Mouse (Mus musculus) brown adipose tissue, adult 24 weeks (tissue): ENCODE measurements around the gene Ccdc102a. TPM values are rescaled to one million over a fixed set of nuclear protein-coding genes. Genes with fewer than 3 reads are reported as not detected.

ENCODE experiments used
- H3K27ac ChIP-seq: fragments of 200-500 bp; replicated peaks from 2 replicates; pipeline ENCODE4 v1.5.1; 2012; ENCODE audit warnings: low read depth, mild to moderate bottlenecking, low read length
- H3K4me1 ChIP-seq: fragments of 200-500 bp; 2 replicates; pipeline ENCODE4 v1.6.1; 2012; ENCODE audit warnings: low read length, mixed read lengths; ENCODE audit not compliant: control insufficient read depth, insufficient read depth, insufficient read length
- H3K4me3 ChIP-seq: fragments of 200-500 bp; 2 replicates; pipeline ENCODE4 v1.5.1; 2012; ENCODE audit warnings: low read depth, mild to moderate bottlenecking, low read length, moderate library complexity; ENCODE audit not compliant: insufficient read depth
- polyA plus RNA-seq: library from polyadenylated mRNA; stranded (reverse); fragments of >200 nt; gene quantifications from 2 replicates; pipeline ENCODE4 v1.2.4, GENCODE M21; 2012; ENCODE audit not compliant: missing spikeins, insufficient read depth, insufficient read length

The Ccdc102a gene
- 1.2 and 1.5 TPM in 2 replicates for polyA plus RNA-seq

DNA sequence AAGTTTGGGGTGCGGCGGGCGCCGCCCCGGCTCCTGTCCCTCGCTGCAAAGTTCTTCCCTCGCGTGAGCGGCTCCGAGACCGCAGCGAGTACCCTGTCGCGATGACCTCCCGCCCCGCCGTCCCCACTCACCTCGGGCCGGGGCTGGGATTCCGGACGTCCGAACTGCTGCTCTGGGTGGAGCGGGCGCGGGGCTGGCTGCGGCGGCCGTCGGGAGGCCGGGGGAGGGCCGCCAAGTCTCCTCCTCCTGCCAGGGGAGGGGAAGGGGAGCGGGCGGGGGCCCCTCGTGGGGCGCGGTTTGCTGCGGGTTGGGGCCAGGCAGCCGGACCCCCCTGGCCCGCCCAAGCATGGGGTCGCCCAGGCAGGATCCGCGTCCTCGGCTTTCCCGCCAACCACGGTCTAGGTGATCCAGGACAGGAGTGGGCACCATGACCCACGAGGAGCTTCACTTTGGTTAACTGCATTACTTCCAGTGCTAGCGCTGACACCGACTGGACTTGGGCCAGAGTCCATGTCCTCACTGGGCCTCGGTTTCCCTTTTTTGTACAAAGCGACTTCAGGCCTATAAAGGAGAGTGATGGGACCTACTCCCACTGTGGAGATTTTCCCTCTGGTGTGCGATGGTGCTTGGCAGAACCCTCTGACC, at the start of gene Ccdc102a:
Gene Ccdc102a (minus strand): TSS at position 248 of the 645 bp plus-strand sequence.
- H3K4me3 ChIP-seq = peak within 1 kb of the TSS; percentile 81
- peak within 1 kb of the TSS; percentile 81 for H3K27ac ChIP-seq
- H3K4me1 ChIP-seq = peaks cover 13% of the 10 kb centered on the region

GRCm38 (mm10) chr8:94967554-94967953, 49.7 kb upstream of the Ccdc102a start:
- Histone ChIP-seq H3K27ac (0 out of 2 replicates have a peak overlapping the region, but pooled peaks have one; percentile 5), H3K4me3 (no peak overlapping the region), H3K4me1 (peaks cover 9% of the 10 kb centered on the region; the same call in 1 of the 2 replicates)

- H3K4me3 ChIP-seq = no peak overlapping the region
- peaks cover 9% of the 10 kb centered on the region; the same call in 1 of the 2 replicates for H3K4me1 ChIP-seq
- H3K27ac ChIP-seq = 0 out of 2 replicates have a peak overlapping the region, but pooled peaks have one; percentile 5
Observed at GRCm38 (mm10) chr8:94967071-94967470, 49.2 kb upstream of the Ccdc102a start.

- H3K4me1 ChIP-seq = peaks cover 9% of the 10 kb centered on the region; the same call in 1 of the 2 replicates
- no peak overlapping the region for H3K4me3 ChIP-seq
- H3K27ac ChIP-seq = no peak overlapping the region
Observed at GRCm38 (mm10) chr8:94966578-94966977, 48.7 kb upstream of the Ccdc102a start.

DNA sequence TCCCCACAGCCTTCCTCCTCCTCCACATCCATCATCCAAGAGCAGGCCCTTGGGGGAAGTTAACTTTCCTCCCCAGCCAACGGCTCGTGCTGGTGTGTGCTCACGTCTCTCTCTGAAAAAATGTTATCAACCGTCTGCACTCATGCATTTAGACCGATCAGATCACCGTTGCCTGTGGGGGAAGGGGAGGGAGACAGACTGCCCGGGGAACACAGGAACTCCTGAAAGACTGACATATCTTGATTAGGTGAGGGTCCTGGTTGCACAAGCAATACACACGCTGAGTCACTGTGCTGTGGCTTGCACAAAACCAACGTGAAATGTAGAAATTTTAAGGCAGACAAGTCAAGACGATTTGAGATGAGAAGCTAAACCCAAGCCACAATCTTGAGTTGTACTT, 46.9 kb upstream of the Ccdc102a start:
- peaks cover 9% of the 10 kb centered on the region; the same call in 1 of the 2 replicates for H3K4me1 ChIP-seq
- no peak overlapping the region for H3K4me3 ChIP-seq
- H3K27ac ChIP-seq = no peak overlapping the region

- Histone ChIP-seq H3K27ac (no peak overlapping the region), H3K4me3 (no peak overlapping the region), H3K4me1 (peaks cover 4% of the 10 kb centered on the region; the same call in 1 of the 2 replicates)
Observed at GRCm38 (mm10) chr8:94962201-94962600, 44.3 kb upstream of the Ccdc102a start.

- H3K27ac ChIP-seq = no peak overlapping the region
- H3K4me3 ChIP-seq = no peak overlapping the region
- H3K4me1 ChIP-seq = peaks cover 5% of the 10 kb centered on the region
Observed at GRCm38 (mm10) chr8:94956078-94956574, 38.2 kb upstream of the Ccdc102a start.

GRCm38 (mm10) chr8:94954921-94955758, 37.2 kb upstream of the Ccdc102a start:
- 0 out of 2 replicates have a peak overlapping the region, but pooled peaks have one; percentile 10 for H3K4me3 ChIP-seq
- peaks cover 5% of the 10 kb centered on the region for H3K4me1 ChIP-seq
- H3K27ac ChIP-seq = peak overlapping the region; percentile 68

DNA sequence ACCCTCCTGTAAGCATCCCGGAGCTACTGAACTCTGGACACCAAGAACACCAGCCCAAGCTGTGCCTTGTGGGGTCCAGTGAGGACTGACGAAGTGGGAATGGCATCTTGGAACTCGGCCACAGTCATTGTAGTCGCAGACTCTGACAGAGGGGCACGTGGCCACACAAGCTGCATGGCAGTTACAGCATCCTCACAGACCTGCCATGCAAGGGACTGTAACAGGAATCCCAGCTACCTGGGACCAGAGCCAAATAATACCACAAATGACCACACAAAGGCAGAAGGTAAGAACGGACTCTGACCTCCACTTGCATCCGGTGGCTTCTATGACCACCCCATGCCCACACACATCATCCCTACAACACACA, 36.5 kb upstream of the Ccdc102a start:
- Histone ChIP-seq H3K27ac (peak overlapping the region; percentile 68), H3K4me1 (peaks cover 5% of the 10 kb centered on the region), H3K4me3 (no peak overlapping the region)

DNA sequence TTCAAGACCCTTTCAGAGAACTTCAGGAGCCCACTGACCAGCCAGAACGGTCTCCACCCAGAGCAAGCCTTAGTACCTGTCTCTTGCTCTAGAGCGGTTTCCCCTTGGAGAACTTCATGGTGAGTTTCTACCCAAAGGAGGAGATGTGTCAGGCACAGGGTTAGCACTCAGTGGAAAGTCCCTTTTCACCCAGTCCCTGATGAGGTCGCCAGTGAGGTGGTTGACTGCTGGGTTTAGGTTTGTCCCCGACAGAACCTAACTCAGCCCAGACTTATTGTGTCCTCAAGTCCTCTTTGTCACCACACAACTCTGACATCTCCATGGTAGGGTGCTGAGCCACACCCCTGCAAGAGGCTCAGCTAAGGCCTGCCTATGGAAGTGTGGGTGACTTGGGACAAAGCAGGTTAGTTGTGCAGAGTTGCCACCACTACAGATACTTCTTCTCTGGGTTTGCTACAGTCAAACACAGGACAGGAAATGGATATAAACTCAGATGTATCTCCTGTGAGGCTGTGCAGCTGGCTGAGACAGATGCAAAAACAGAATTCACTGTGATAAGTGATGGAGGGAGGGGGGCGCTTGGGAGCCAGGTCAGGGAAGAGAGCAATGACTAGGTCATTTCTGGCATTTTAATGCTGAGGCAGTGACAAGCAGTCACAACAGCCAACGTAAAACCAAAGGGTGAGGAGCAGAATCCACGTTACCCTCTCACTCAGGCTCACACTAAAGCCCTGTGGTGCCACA, 35.9 kb upstream of the Ccdc102a start:
- no peak overlapping the region for H3K27ac ChIP-seq
- H3K4me3 ChIP-seq = no peak overlapping the region
- peaks cover 5% of the 10 kb centered on the region for H3K4me1 ChIP-seq

- no peak overlapping the region for H3K27ac ChIP-seq
- H3K4me1 ChIP-seq = peaks cover 5% of the 10 kb centered on the region
- no peak overlapping the region for H3K4me3 ChIP-seq
Observed at GRCm38 (mm10) chr8:94952086-94952485, 34.2 kb upstream of the Ccdc102a start.

DNA sequence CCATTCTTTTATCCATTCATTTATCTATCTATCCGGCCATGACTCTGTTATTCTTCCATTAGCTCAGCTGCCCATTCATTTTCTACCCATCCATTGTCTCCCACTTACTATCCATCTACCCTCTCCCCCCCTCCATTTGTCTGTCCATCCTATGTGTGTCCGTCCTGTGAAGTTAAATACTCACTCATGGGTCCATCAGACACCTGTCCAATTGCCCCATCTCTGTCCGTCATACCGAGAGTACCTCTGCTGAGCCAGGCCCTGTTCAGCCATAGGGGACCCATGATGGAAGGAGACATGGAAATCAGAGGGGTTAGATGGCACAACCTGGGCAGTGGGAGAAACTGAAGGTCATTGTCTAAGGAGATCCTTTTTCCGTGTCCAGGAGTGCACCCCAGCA, 32.6 kb upstream of the Ccdc102a start:
- Histone ChIP-seq H3K27ac (no peak overlapping the region), H3K4me1 (peaks cover 5% of the 10 kb centered on the region), H3K4me3 (no peak overlapping the region)

GRCm38 (mm10) chr8:94950046-94950445, 32.1 kb upstream of the Ccdc102a start:
- Histone ChIP-seq H3K4me1 (peaks cover 5% of the 10 kb centered on the region), H3K27ac (no peak overlapping the region), H3K4me3 (no peak overlapping the region)

DNA sequence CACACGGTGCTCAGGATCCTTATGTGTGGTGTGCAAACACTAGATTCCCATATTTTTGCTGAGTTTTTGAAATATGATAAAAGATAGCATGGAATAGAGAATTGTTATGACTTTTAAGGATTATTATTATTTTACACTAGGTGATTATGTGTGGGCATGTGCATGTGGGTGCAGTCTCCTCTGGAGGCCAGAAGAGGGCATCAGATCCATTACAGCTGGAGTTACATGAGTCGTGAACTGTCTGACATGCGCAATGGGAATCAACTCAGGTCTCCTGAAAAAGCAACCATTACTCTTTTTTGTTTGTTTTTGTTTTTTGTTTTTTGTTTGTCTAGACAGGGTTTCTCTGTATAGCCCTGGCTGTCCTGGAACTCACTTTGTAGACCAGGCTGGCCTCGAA, 31.1 kb upstream of the Ccdc102a start:
- H3K4me1 ChIP-seq = peaks cover under 1% of the 10 kb centered on the region; the same call in 1 of the 2 replicates
- no peak overlapping the region for H3K27ac ChIP-seq
- H3K4me3 ChIP-seq = no peak overlapping the region

DNA sequence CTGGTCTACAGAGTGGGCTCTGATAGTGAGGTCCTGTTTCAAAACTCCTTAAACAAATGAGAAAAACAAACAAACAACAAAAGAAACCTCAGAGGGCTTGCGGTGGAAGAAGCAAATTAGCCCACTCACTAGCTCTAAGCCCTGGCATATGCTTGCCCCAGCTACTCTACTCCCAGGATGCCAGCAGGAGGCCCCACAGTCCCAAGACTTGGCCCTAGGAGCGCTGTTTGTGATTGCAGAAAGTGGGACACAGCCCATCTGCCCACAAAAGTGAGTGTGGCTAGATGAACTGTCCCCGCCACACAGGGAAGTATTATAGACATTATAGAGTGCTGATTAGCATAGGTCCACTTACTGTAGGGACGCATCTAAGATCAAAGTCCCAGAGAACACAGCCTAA, 30.5 kb upstream of the Ccdc102a start:
- Histone ChIP-seq H3K4me3 (no peak overlapping the region), H3K4me1 (no peaks in the 10 kb centered on the region), H3K27ac (no peak overlapping the region)
